Mouse (Mus musculus) forebrain, postnatal 0 days (tissue): ENCODE data around the gene Nsd2. TPM values are rescaled to one million over a fixed set of nuclear protein-coding genes. Genes with fewer than 3 reads are reported as not detected.
"Not testable (repeated sequence)": the region's sequence is repeated elsewhere in the genome, so short reads cannot be mapped to it uniquely, and the experiment has no call there.

Experiments
- ATAC-seq: fragments of 200-750 bp; cut with Nextera tagmentation; 2 replicates; pipeline ENCODE4 v1.8.0; 2017; ENCODE audit warnings: mild to moderate bottlenecking, moderate library complexity
- DNase-seq: peaks from one replicate; pipeline ENCODE4 v3.0.0-alpha.2; 2015
- H3K27ac ChIP-seq: fragments of 300-500 bp; sonication (generic); 2 replicates; pipeline ENCODE4 v1.5.1; 2014; ENCODE audit warnings: low read depth, mild to moderate bottlenecking, antibody characterized with exemption, low read length, moderate library complexity, mixed read lengths
- H3K27me3 ChIP-seq: fragments of 300-500 bp; sonication (generic); 2 replicates; pipeline ENCODE4 v1.6.1; 2014; ENCODE audit warnings: mild to moderate bottlenecking, low read length, mixed read lengths; ENCODE audit not compliant: insufficient read depth
- H3K36me3 ChIP-seq: fragments of 300-500 bp; sonication (generic); 2 replicates; pipeline ENCODE4 v1.6.1; 2014; ENCODE audit warnings: mild to moderate bottlenecking, moderate library complexity; ENCODE audit not compliant: insufficient read depth
- H3K4me1 ChIP-seq: fragments of 300-500 bp; sonication (generic); 2 replicates; pipeline ENCODE4 v1.6.1; 2014; ENCODE audit warnings: antibody characterized with exemption; ENCODE audit not compliant: insufficient read depth
- H3K4me2 ChIP-seq: fragments of 300-500 bp; sonication (generic); 2 replicates; pipeline ENCODE4 v1.6.1; 2014; ENCODE audit warnings: low read depth, mild to moderate bottlenecking, moderate library complexity
- H3K4me3 ChIP-seq: fragments of 300-500 bp; sonication (generic); 2 replicates; pipeline ENCODE4 v1.5.1; 2014; ENCODE audit warnings: low read depth, low read length, mixed read lengths
- H3K9ac ChIP-seq: fragments of 300-500 bp; sonication (generic); 2 replicates; pipeline ENCODE4 v1.6.1; 2014; ENCODE audit warnings: mild to moderate bottlenecking
- H3K9me3 ChIP-seq: fragments of 300-500 bp; sonication (generic); 2 replicates; pipeline ENCODE4 v1.6.1; 2016; ENCODE audit warnings: low read length
- CTCF ChIP-seq: sonication (generic); IDR thresholded peaks from 2 replicates; pipeline ENCODE4 v1.5.1; 2016; ENCODE audit warnings: antibody characterized with exemption, control low read depth, low read depth
- WGBS: fragments of 180-500 bp; shearing (Covaris S2); extraction: QIAGEN DNeasy Blood & Tissue Kit; methylation state at CpG from one replicate; pipeline ENCODE4 v1.1.7; 2014; 5-methylcytosine and 5-hydroxymethylcytosine counted together
- polyA plus RNA-seq: library from polyadenylated mRNA; unstranded; fragments of >200 nt; fragmentation: Nextera tagmentation; extraction: Ambion mirVana; gene quantifications from 2 replicates; pipeline ENCODE4 v1.2.1, GENCODE M21; 2015
- total RNA-seq: library from RNA; depleted of rRNA; stranded (reverse); fragments of >200 nt; gene quantifications from 2 replicates; pipeline ENCODE4 v1.2.3, GENCODE M21; 2014

Gene Nsd2
- total and polyA plus RNA-seq, 2 experiments from 2014 or later: 58.6 to 127 TPM

DNA sequence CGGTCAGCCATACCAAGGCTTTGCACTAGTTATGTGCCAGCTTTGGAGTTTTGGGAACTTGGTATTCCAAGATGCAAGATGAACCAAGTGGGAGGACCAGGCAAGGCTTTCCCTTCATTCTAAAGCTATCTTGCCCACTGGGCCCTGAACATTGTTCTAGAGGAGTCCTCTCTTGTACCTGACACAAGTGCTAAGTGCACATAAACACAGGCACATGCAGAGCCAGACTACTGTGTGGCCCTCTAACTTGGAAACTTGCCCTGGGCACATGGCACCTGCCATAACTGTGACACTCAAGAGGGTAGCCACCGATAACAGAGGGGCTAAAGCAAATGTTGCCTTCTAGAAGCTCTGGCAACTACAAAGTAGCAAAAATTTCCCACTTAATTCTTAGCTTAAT is 82.2 kb downstream of the Nsd2 start:
- Histone ChIP-seq H3K36me3 (peaks cover 53% of the 10 kb centered on the region), H3K9ac (no peak overlapping the region), H3K4me2 (no peak overlapping the region), H3K4me3 (no peak overlapping the region), H3K9me3 (no peaks in the 10 kb centered on the region), H3K27ac (no peak overlapping the region), H3K27me3 (no peaks in the 10 kb centered on the region), H3K4me1 (no peaks in the 10 kb centered on the region)
- ATAC-seq (no peak), DNase-seq (no peak)
- whole genome bisulfite sequencing: 81% methylated on average over 2 of the region's 2 CpGs
- TF ChIP-seq CTCF: no peak

DNA sequence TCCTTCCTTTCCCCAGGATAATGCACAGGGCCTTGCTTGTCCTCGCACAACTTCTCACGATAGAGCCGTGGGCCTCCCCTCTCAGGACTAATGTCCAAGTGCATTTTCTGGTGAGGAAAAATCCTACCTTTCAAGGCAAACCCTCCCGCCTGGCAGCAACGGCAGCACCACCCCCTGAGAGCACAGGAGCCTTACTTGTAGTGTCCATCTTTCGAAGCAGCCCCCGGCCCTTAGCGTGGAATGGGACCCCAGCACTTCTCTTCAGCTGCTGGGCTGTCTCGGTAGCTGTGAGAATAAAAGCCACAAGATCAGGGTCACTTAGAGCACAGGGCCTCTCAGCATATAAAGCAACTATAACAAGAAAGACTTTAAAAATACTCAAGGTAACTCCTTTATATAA is 82.7 kb downstream of the Nsd2 start:
- TF ChIP-seq CTCF: no peak
- Histone ChIP-seq H3K27me3 (no peaks in the 10 kb centered on the region), H3K36me3 (peaks cover 50% of the 10 kb centered on the region), H3K27ac (no peak overlapping the region), H3K4me3 (no peak overlapping the region), H3K9ac (no peak overlapping the region), H3K4me2 (no peak overlapping the region), H3K4me1 (no peaks in the 10 kb centered on the region), H3K9me3 (no peaks in the 10 kb centered on the region)
- 86% methylated on average over 9 of the region's 9 CpGs for WGBS
- DNase-seq (no peak), ATAC-seq (no peak)

DNA sequence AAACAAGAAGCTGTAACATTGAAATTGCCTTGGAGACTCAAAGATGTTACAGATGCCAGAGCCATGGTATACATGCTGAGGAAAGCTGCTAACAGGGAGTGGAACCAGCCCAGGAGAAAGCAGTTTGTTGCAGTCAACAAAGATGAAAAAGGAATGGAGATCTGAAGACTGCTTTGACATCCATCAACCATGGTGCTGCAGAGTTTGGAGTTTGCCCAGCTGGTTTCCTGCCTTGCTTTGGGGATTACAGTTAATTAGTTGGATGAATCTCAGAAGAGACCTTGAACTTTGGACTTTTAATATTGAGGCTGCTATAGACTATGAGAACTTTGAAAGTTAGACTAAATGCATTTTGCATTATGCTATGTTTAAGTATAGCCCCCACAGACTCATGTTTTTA is 94.5 kb downstream of the Nsd2 start:
- not testable (repeated sequence) for ATAC-seq, H3K4me2 ChIP-seq, H3K4me1 ChIP-seq, DNase-seq, H3K4me3 ChIP-seq, H3K27me3 ChIP-seq, H3K9me3 ChIP-seq, H3K9ac ChIP-seq, H3K27ac ChIP-seq
- peaks cover 35% of the 10 kb centered on the region for H3K36me3 ChIP-seq

DNA sequence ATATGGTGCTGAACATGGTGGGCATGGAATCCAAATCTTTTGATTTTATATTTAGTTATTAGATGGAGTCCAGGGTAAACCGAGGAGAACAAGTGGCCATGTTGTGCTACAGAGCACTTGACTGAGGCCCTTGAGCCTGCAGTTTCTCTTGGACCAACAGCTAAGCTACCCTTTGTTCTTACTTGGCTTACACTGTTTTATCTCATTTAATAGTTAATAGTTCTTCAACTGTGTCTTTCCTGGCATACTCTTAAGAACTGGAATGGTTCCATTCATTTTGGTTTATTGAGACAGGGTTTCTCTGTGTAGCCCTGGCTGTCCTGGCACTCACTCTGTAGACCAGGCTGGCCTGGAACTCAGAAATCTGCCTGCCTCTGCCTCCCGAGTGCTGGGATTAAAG is 96.1 kb downstream of the Nsd2 start:
- not testable (repeated sequence) for H3K9me3 ChIP-seq
- WGBS: 93% methylated on average over 2 of the region's 2 CpGs
- H3K36me3 ChIP-seq: peaks cover 51% of the 10 kb centered on the region

DNA sequence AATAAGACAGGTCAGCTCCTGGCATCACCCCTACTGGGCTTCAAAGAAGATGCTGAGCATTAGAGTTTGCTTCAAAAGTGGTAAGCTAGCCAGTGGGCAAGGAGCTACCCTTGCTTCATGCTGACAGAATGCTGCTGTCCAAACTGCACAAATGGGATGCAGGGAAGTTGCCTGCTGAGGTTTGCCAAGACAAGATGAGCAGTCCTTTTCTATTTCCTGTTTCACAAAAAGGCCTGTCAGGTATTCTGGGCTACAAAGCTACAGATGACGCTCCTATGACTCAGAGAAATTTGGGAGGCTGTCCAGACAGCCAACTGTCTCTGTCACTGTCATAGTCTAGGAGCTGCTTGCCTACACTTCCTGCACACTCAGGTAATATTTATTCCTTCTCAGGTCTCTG is 98.9 kb downstream of the Nsd2 start:
- H3K4me1 ChIP-seq: no peaks in the 10 kb centered on the region
- DNase-seq (no peak), ATAC-seq (no peak)
- H3K9ac ChIP-seq: no peak overlapping the region
- 80% methylated on average over 1 of the region's 1 CpGs for WGBS
- peaks cover 48% of the 10 kb centered on the region for H3K36me3 ChIP-seq
- no peak overlapping the region for H3K4me3 ChIP-seq
- H3K9me3 ChIP-seq: no peaks in the 10 kb centered on the region
- TF ChIP-seq CTCF: no peak
- no peaks in the 10 kb centered on the region for H3K27me3 ChIP-seq
- H3K27ac ChIP-seq: no peak overlapping the region
- H3K4me2 ChIP-seq: no peak overlapping the region

More for the DNA sequence above, 96.1 kb downstream of the Nsd2 start:
- not testable (repeated sequence) for H3K4me3 ChIP-seq, H3K9ac ChIP-seq, H3K4me2 ChIP-seq, DNase-seq, H3K4me1 ChIP-seq, ATAC-seq, H3K27me3 ChIP-seq, H3K27ac ChIP-seq

DNA sequence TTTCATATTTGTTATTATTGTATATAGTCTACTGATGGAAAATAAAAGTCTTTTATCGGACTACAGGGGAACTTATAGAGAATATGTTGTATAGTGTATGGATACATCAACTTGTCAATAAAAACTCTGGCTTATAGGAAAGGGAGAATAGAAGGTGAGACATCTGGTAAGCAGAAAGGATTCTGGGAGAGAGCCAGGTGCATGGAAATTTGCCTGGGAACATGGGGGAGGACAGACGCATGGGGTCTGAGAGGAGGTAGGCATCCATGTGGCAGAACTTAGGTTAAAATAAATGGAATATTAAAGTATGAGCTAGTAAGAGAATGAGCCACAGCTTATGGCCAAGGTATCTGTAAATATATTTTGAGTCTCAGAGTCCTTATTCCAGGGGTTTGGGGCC is 99.5 kb downstream of the Nsd2 start:
- no peak for TF ChIP-seq CTCF
- DNase-seq (no peak), ATAC-seq (no peak)
- Histone ChIP-seq H3K27me3 (no peaks in the 10 kb centered on the region), H3K4me2 (no peak overlapping the region), H3K4me1 (no peaks in the 10 kb centered on the region), H3K9ac (no peak overlapping the region), H3K27ac (no peak overlapping the region), H3K4me3 (no peak overlapping the region), H3K9me3 (no peaks in the 10 kb centered on the region), H3K36me3 (peaks cover 48% of the 10 kb centered on the region)
- 93% methylated on average over 2 of the region's 2 CpGs for WGBS

DNA sequence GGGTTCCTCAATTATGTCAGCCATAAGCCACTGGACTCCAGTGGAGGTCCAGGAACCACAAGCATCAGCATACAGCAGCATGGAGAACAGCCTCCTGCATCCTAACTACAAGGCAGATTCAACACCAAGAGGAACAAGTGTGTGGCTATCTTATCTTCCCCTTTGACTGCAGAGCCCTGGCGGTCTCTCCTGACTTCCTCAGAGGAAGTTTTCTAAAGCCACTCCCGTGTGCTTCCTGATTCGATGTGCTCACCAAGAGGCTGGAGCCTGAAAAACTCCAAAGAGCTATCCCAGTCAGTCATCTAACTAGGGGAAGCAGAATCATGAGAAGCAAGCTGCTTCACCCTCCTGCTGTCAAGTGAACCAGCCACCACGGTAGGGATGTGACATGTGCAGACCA is 100.4 kb downstream of the Nsd2 start:
- Histone ChIP-seq H3K9ac (no peak overlapping the region), H3K9me3 (no peaks in the 10 kb centered on the region), H3K27ac (no peak overlapping the region), H3K4me3 (no peak overlapping the region), H3K4me2 (no peak overlapping the region), H3K36me3 (peaks cover 45% of the 10 kb centered on the region), H3K27me3 (no peaks in the 10 kb centered on the region), H3K4me1 (no peaks in the 10 kb centered on the region)
- WGBS: 87% methylated on average over 4 of the region's 4 CpGs
- no peak for ATAC-seq
- no peak for TF ChIP-seq CTCF
- no peak for DNase-seq
